Mouse (Mus musculus) E14TG2a.4 (cell line): ENCODE measurements at regions not wholly inside any gene's neighbourhood (a gene's known extent, or its start where the extent isn't known, plus 50 kb on each side); places are given as distances from the start of the nearest gene placed in this dataset.

ENCODE experiments used
- H3K27me3 ChIP-seq: 2 replicates; pipeline ENCODE4 v1.6.1; 2014; ENCODE audit warnings: low read length, control low read depth; ENCODE audit not compliant: insufficient read depth
- H3K36me3 ChIP-seq: 2 replicates; pipeline ENCODE4 v1.6.1; 2014; ENCODE audit warnings: low read length, control low read depth; ENCODE audit not compliant: insufficient read depth
- H3K4me1 ChIP-seq: replicated peaks from 2 replicates; pipeline ENCODE4 v1.6.1; 2014; ENCODE audit warnings: low read depth, low read length, control low read depth
- H3K4me3 ChIP-seq: replicated peaks from 2 replicates; pipeline ENCODE4 v1.5.1; 2014; ENCODE audit warnings: mild to moderate bottlenecking, low read length
- H3K9me3 ChIP-seq: 2 replicates; pipeline ENCODE4 v1.6.1; 2014; ENCODE audit warnings: low read length, control low read depth
- CTCF ChIP-seq: conservative IDR thresholded peaks from 2 replicates; pipeline ENCODE4 v1.5.1; 2014; ENCODE audit warnings: low read length
- NANOG ChIP-seq: IDR thresholded peaks from 2 replicates; pipeline ENCODE4 v1.6.1; 2014; ENCODE audit warnings: borderline replicate concordance, low read length, mixed read lengths
- POU5F1 ChIP-seq: IDR thresholded peaks from 2 replicates; pipeline ENCODE4 v1.6.1; 2014; ENCODE audit warnings: low read length, borderline replicate concordance

GRCm38 (mm10) chr9:56559618-56560144, 141.3 kb downstream of the Hmg20a start:
- peaks cover 8% of the 10 kb centered on the region; the same call in 1 of the 2 replicates for H3K27me3 ChIP-seq
- H3K4me3 ChIP-seq = no peak overlapping the region
- H3K9me3 ChIP-seq = no peaks in the 10 kb centered on the region
- TF ChIP-seq POU5F1 (no peak), NANOG (no peak), CTCF (no peak)
- H3K36me3 ChIP-seq = no peaks in the 10 kb centered on the region
- H3K4me1 ChIP-seq = peaks cover 41% of the 10 kb centered on the region

- Histone ChIP-seq H3K36me3 (no peaks in the 10 kb centered on the region), H3K27me3 (peaks cover 12% of the 10 kb centered on the region; the same call in 1 of the 2 replicates), H3K9me3 (no peaks in the 10 kb centered on the region), H3K4me3 (no peak overlapping the region), H3K4me1 (peaks cover 29% of the 10 kb centered on the region)
- TF ChIP-seq NANOG (no peak), CTCF (no peak), POU5F1 (no peak)
These were observed 144.0 kb downstream of the Hmg20a start for GRCm38 (mm10) chr9:56562440-56562839.

GRCm38 (mm10) chr9:56564048-56564737, 145.8 kb downstream of the Hmg20a start:
- Histone ChIP-seq H3K27me3 (peaks cover 7% of the 10 kb centered on the region; the same call in 1 of the 2 replicates), H3K9me3 (no peaks in the 10 kb centered on the region), H3K4me1 (peaks cover 27% of the 10 kb centered on the region), H3K4me3 (no peak overlapping the region), H3K36me3 (no peaks in the 10 kb centered on the region)
- TF ChIP-seq POU5F1 = no peak
- no peak for TF ChIP-seq CTCF
- no peak for TF ChIP-seq NANOG
